Comparison of ENCODE assay signal across 7 mouse cellular contexts in the genomic region with DNA sequence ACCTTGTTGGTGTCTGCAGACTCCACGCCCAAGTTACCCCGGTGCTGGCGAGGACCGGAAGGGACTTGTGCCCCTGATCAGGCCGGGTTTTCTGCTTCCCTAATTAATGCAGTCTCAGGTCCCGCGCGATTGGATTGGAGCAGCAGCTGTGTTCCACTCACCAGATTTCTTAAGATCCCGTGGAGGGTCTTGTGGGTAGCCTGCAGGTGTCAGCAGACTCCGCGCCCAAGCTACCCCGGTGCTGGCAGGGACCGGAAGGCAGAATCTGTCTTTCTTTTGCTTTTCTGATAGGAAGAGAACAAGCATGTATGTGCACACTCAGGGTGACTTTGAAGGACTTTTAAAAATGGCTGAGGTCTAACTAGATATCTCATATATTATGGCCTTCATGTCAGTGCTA.
A peak's percentile ranks its signal among the peaks of the same experiment; 100 is the strongest.
DNase-seq lines count a peak whose midpoint lies in the region; ATAC-seq lines count a peak whose summit lies in the region.

No protein-coding gene starts in this region.

- peak; percentile 70 for DNase-seq in CD4-positive, CD25-positive, alpha-beta regulatory T cell, adult 2 months (ENCODE audit: low read depth, low spot score)
- DNase-seq in T-cell, adult 2 months (ENCODE audit: low spot score), result peak; percentile 16
- DNase-seq in cerebellum, postnatal 10 days, result peak; percentile 2 to 3
- DNase-seq in naive thymus-derived CD4-positive, alpha-beta T cell, adult 2 months (ENCODE audit: low read depth), result peak; percentile 40
- peak; percentile 3 to 8 for DNase-seq in thymus, adult 18-20 months
- peak; percentile 54 for DNase-seq in thymus, postnatal 14 days

- ATAC-seq in inflammation-experienced regulatory T-cells, adult 6 months, result peak; percentile 61

Comparison
In these comparisons a context has a peak if more than half of its experiments do, and no peak if none do; other contexts are left out.
1. Peak in every context shown above with its lines: DNase-seq and ATAC-seq.
2. DNase-seq: peak in every context shown above with its lines; median percentile 70 in CD4-positive, CD25-positive, alpha-beta regulatory T cell, adult 2 months; 54 in thymus, postnatal 14 days; 40 in naive thymus-derived CD4-positive, alpha-beta T cell, adult 2 months; 16 in T-cell, adult 2 months; 6 in thymus, adult 18-20 months; 2 in cerebellum, postnatal 10 days.